Mouse (Mus musculus) megakaryocyte, embryonic 14.5 days (primary cell): ENCODE results near the gene Ascc1. TPM values are rescaled to one million over a fixed set of nuclear protein-coding genes. Genes with fewer than 3 reads are reported as not detected.

ENCODE experiments used
- H3K27me3 ChIP-seq: replicated peaks from 2 replicates; pipeline ENCODE3; 2012; ENCODE audit warnings: inconsistent platforms
- H3K36me3 ChIP-seq: replicated peaks from 2 replicates; pipeline ENCODE3; 2012; ENCODE audit warnings: low read length, inconsistent platforms, mixed read lengths
- H3K4me1 ChIP-seq: 2 replicates; pipeline ENCODE4 v1.6.1; 2012; ENCODE audit warnings: inconsistent platforms
- H3K4me3 ChIP-seq: replicated peaks from 2 replicates; pipeline ENCODE3; 2012; ENCODE audit warnings: moderate library complexity, mild to moderate bottlenecking, inconsistent platforms
- H3K9me3 ChIP-seq: 2 replicates; pipeline ENCODE4 v1.6.1; 2012; ENCODE audit warnings: inconsistent platforms
- FLI1 ChIP-seq: IDR thresholded peaks from 2 replicates; pipeline ENCODE4 v1.6.1; 2012; ENCODE audit warnings: low read length, inconsistent platforms, mixed read lengths
- GATA1 ChIP-seq: IDR thresholded peaks from 3 replicates; pipeline ENCODE4 v1.6.1; 2012; ENCODE audit warnings: mixed read lengths, low read length, inconsistent platforms, borderline replicate concordance
- polyA plus RNA-seq: library from polyadenylated mRNA; stranded (reverse); fragments of >175 nt; gene quantifications from 2 replicates; pipeline ENCODE4 v1.2.3, GENCODE M21; 2012; ENCODE audit warnings: low replicate concordance; ENCODE audit not compliant: insufficient read depth

The Ascc1 gene
- polyA plus RNA-seq, 1 experiment, result 126 TPM

- TF ChIP-seq GATA1 (no peak), FLI1 (no peak)
- Histone ChIP-seq H3K4me3 (peak overlapping the region; percentile 70), H3K36me3 (no peaks in the 10 kb centered on the region), H3K4me1 (peaks cover 91% of the 10 kb centered on the region), H3K9me3 (no peaks in the 10 kb centered on the region), H3K27me3 (no peaks in the 10 kb centered on the region)
These were observed 27.8 kb upstream of the Ascc1 start for GRCm38 (mm10) chr10:59974786-59975185.

- Histone ChIP-seq H3K4me1 (peaks cover 93% of the 10 kb centered on the region), H3K27me3 (no peaks in the 10 kb centered on the region), H3K36me3 (no peaks in the 10 kb centered on the region), H3K4me3 (no peak overlapping the region), H3K9me3 (no peaks in the 10 kb centered on the region)
- TF ChIP-seq GATA1, result no peak
- no peak for TF ChIP-seq FLI1
These were observed 25.5 kb upstream of the Ascc1 start for GRCm38 (mm10) chr10:59977141-59977540.

- TF ChIP-seq FLI1 (no peak), GATA1 (no peak)
- Histone ChIP-seq H3K9me3 (no peaks in the 10 kb centered on the region), H3K4me1 (peaks cover 93% of the 10 kb centered on the region)
These were observed 24.8 kb upstream of the Ascc1 start for GRCm38 (mm10) chr10:59977715-59978343.

GRCm38 (mm10) chr10:59978401-59978800, 24.2 kb upstream of the Ascc1 start:
- Histone ChIP-seq H3K4me1 (peaks cover 93% of the 10 kb centered on the region), H3K4me3 (no peak overlapping the region), H3K27me3 (no peaks in the 10 kb centered on the region), H3K36me3 (peaks cover under 1% of the 10 kb centered on the region), H3K9me3 (no peaks in the 10 kb centered on the region)
- no peak for TF ChIP-seq GATA1
- TF ChIP-seq FLI1, result no peak

More at GRCm38 (mm10) chr10:59977715-59978343, 24.8 kb upstream of the Ascc1 start:
- no peaks in the 10 kb centered on the region for H3K36me3 ChIP-seq
- H3K27me3 ChIP-seq, result no peaks in the 10 kb centered on the region
- no peak overlapping the region for H3K4me3 ChIP-seq

GRCm38 (mm10) chr10:59978873-59979743, 23.5 kb upstream of the Ascc1 start:
- Histone ChIP-seq H3K27me3 (no peaks in the 10 kb centered on the region), H3K9me3 (no peaks in the 10 kb centered on the region), H3K4me1 (peaks cover 92% of the 10 kb centered on the region), H3K4me3 (peak overlapping the region; percentile 28), H3K36me3 (peaks cover 8% of the 10 kb centered on the region)
- TF ChIP-seq GATA1 (no peak), FLI1 (no peak)

GRCm38 (mm10) chr10:59980815-59981244, 21.8 kb upstream of the Ascc1 start:
- H3K4me1 ChIP-seq, result peaks cover 82% of the 10 kb centered on the region
- no peaks in the 10 kb centered on the region for H3K27me3 ChIP-seq

GRCm38 (mm10) chr10:59981336-59981735, 21.3 kb upstream of the Ascc1 start:
- no peak for TF ChIP-seq FLI1
- no peak for TF ChIP-seq GATA1
- Histone ChIP-seq H3K4me3 (peak overlapping the region; percentile 88), H3K4me1 (peaks cover 80% of the 10 kb centered on the region)

More at GRCm38 (mm10) chr10:59980815-59981244, 21.8 kb upstream of the Ascc1 start:
- peaks cover 24% of the 10 kb centered on the region for H3K36me3 ChIP-seq
- peak overlapping the region; percentile 88 for H3K4me3 ChIP-seq
- no peaks in the 10 kb centered on the region for H3K9me3 ChIP-seq
- peak; percentile 47; the same call in 1 of the 3 replicates for TF ChIP-seq GATA1
- TF ChIP-seq FLI1, result 0 out of 2 replicates have a peak, but pooled peaks have one; percentile 24

GRCm38 (mm10) chr10:59981792-59982191, 20.8 kb upstream of the Ascc1 start:
- Histone ChIP-seq H3K4me1 (peaks cover 76% of the 10 kb centered on the region), H3K36me3 (peaks cover 32% of the 10 kb centered on the region), H3K4me3 (peak overlapping the region; percentile 14), H3K9me3 (no peaks in the 10 kb centered on the region), H3K27me3 (no peaks in the 10 kb centered on the region)
- no peak for TF ChIP-seq FLI1
- TF ChIP-seq GATA1, result no peak

More at GRCm38 (mm10) chr10:59981336-59981735, 21.3 kb upstream of the Ascc1 start:
- Histone ChIP-seq H3K36me3 (peaks cover 29% of the 10 kb centered on the region), H3K9me3 (no peaks in the 10 kb centered on the region), H3K27me3 (no peaks in the 10 kb centered on the region)

- Histone ChIP-seq H3K36me3 (peaks cover 38% of the 10 kb centered on the region), H3K27me3 (no peaks in the 10 kb centered on the region), H3K4me3 (peak overlapping the region; percentile 76), H3K9me3 (no peaks in the 10 kb centered on the region), H3K4me1 (peaks cover 69% of the 10 kb centered on the region)
- no peak for TF ChIP-seq FLI1
- TF ChIP-seq GATA1, result no peak
These were observed 20.2 kb upstream of the Ascc1 start for GRCm38 (mm10) chr10:59982379-59982873.

- Histone ChIP-seq H3K27me3 (no peaks in the 10 kb centered on the region), H3K4me3 (no peak overlapping the region), H3K9me3 (no peaks in the 10 kb centered on the region), H3K4me1 (peaks cover 30% of the 10 kb centered on the region), H3K36me3 (peaks cover 94% of the 10 kb centered on the region)
- TF ChIP-seq GATA1, result no peak
- TF ChIP-seq FLI1, result no peak
These were observed 14.6 kb upstream of the Ascc1 start for GRCm38 (mm10) chr10:59988036-59988435.
